Mouse (Mus musculus) spleen, adult 2 months (tissue): ENCODE results near the gene Tmem19.

Source experiments
- CTCF ChIP-seq: fragments of 200-500 bp; IDR thresholded peaks from 2 replicates; pipeline ENCODE4 v1.5.1; 2011; ENCODE audit warnings: mild to moderate bottlenecking, inconsistent platforms; ENCODE audit not compliant: insufficient read depth, insufficient read length, insufficient replicate concordance; ENCODE audit errors: extremely low read depth
- POLR2A ChIP-seq: fragments of 200-500 bp; IDR thresholded peaks from 2 replicates; pipeline ENCODE4 v1.6.1; 2011; ENCODE audit warnings: low read depth, low read length, inconsistent platforms

- TF ChIP-seq CTCF: peak; percentile 41; the same call in 1 of the 2 replicates
- no peak for TF ChIP-seq POLR2A
These were observed 44.1 kb upstream of the Tmem19 start for GRCm38 (mm10) chr10:115406393-115406792.
